Comparison of ENCODE assay signal across 21 mouse cellular contexts in the genomic region with DNA sequence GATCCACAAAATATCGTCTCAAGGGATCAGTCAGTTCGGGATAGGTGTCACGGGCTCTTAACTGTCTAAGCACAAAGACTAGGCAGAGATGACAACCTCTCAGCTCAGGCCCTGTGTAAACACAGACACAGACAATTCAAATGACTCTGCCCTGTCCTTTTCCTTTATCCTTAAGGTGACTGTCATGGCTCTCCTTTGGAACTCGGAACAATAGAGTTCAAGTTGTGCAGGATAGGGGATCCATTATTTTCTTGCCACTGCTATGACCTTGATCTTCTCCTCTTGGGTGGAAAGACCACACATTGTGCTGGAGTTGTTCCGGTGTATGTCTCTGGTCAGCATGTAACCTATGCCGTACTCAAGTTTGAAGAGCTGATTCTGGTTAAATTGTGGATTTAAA.
"Had no signal": no experiment of that assay in that cellular context is flagged by ENCODE, and none has a peak within 500 bp of the region (broad histone marks: within the 10 kb centered on the region; RNA-seq: fewer than 3 reads in every experiment).

No protein-coding gene starts in this region.

- H3K27me3 ChIP-seq: lung, embryonic 15.5 days; midbrain, embryonic 12.5 days; neural tube, embryonic 13.5 days; neural tube, embryonic 15.5 days had no signal

- H3K27ac ChIP-seq: lung, embryonic 15.5 days; macrophage; midbrain, embryonic 10.5 days; midbrain, embryonic 12.5 days; neural tube, embryonic 13.5 days; neural tube, embryonic 15.5 days had no signal

- H3K4me3 ChIP-seq: lung, embryonic 15.5 days; midbrain, embryonic 10.5 days; midbrain, embryonic 12.5 days; myocyte; neural tube, embryonic 13.5 days; neural tube, embryonic 15.5 days had no signal

- DNase-seq: lung, adult 2 months; lung, postnatal 14 days; lung, postnatal 36 days; midbrain, embryonic 14.5 days; retina, postnatal 1 day; right cerebral cortex, adult 18-20 months; right cerebral cortex, postnatal 25 days; right cerebral cortex, postnatal 4 days; spleen, adult 18-20 months; thymus, adult 18-20 months; thymus, postnatal 14 days; thymus, postnatal 36 days had no signal

- H3K9ac ChIP-seq: lung, embryonic 15.5 days; neural tube, embryonic 13.5 days; neural tube, embryonic 15.5 days had no signal

- H3K4me2 ChIP-seq: lung, embryonic 15.5 days; midbrain, embryonic 12.5 days; neural tube, embryonic 13.5 days; neural tube, embryonic 15.5 days had no signal

- ATAC-seq: lung, postnatal 0 days; midbrain, embryonic 16.5 days had no signal

- H3K4me1 ChIP-seq: lung, embryonic 15.5 days had no signal

- H3K36me3 ChIP-seq: lung, embryonic 15.5 days; midbrain, embryonic 12.5 days; neural tube, embryonic 13.5 days; neural tube, embryonic 15.5 days had no signal

- H3K9me3 ChIP-seq: lung, embryonic 15.5 days; midbrain, embryonic 10.5 days; midbrain, embryonic 12.5 days; neural tube, embryonic 13.5 days; neural tube, embryonic 15.5 days had no signal
